Mouse (Mus musculus): ENCODE data around the gene Fli1. TPM values are rescaled to one million over a fixed set of nuclear protein-coding genes. Genes with fewer than 3 reads are reported as not detected.

Fli1 gene
- polyA plus RNA-seq, 1 experiment from 2014 or later: 1.4 TPM

DNA sequence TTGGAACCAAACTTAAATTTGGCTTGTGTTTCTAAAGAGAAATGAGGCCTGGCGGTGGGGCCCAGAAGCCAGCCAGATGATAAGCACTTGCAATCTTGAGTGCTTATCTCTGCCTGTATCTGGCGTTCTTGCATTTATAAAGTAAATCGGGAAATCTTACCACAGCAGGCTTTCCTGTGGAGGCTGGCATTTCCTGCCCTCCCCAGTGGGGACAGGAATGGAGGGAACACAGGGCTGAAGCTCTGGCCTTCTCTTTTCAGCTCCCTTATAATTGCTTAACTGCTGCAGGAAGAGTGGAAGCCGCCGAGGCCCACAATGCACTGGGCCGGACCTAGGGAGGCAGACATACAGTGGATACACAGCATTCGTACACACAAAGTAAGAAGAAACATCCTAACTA lies 13.7 kb upstream of the Fli1 start:
- in situ Hi-C loops (cut with MboI; ENCODE audit: low pct_unique_long_range_greater_than_20kb): loop anchor here (25.0 kb wide), 1 partner anchor 594 kb away; no protein-coding TSS in a partner anchor
- ChIA-PET CTCF (no interaction called here), POLR2A (no interaction called here)
- ATAC-seq: no peak
- TF ChIP-seq CTCF (IDR thresholded peaks at IDR 0.05): no peak
- H3K27me3 ChIP-seq: peaks cover 10% of the 10 kb centered on the region
- DNase-seq (ENCODE audit: low read depth, low spot score): no peak

DNA sequence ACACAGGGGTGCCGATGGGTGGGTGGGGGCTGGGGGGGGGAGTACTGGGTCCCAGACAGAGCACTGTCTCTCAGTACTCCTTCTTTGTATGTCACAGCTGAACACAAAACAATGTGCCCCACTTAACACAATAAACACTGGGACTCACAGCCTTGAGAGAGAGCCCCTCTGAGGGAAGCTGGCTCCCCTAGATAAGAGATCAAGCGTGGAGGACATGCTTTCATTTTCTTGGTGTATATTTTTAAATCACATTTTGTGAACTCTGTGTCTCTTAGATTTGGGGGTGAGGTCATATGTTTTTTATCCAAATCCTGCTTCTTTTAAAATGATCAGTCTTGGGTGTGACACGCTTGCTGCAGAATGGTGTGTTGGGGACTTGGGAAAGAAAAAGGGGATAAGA lies 12.6 kb upstream of the Fli1 start:
- H3K27me3 ChIP-seq: peaks cover 10% of the 10 kb centered on the region
- in situ Hi-C loops (cut with MboI; ENCODE audit: low pct_unique_long_range_greater_than_20kb): loop anchor here (25.0 kb wide), 1 partner anchor 593 kb away; no protein-coding TSS in a partner anchor
- CTCF ChIA-PET: no interaction called here
- POLR2A ChIA-PET: interaction anchor here (0.6 kb wide), 1 partner anchor 52 kb away, joined by 3 read pairs; no protein-coding TSS in a partner anchor
- no peak for DNase-seq (ENCODE audit: low read depth, low spot score)
- ATAC-seq: no peak
- no peak for TF ChIP-seq CTCF (IDR thresholded peaks at IDR 0.05)

DNA sequence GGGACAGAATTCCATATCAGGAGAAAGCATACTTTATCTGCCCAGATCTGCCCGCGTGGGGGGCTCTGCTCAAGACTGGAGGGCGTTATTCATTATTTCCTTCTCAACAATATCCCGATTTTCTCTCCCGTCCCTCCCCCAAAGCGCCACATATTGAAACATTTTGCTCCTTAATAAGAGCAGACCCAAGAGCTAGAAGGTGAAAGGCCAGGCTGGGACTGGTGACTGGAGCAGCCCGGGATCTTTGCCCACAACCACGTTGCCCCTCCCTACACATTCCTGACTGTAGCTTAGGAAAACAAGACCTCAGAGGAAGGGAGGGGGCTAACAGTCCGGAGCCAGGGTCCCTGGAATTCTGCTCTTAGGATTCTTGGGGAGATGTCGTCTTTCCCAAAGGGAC lies 7.9 kb upstream of the Fli1 start:
- ATAC-seq (no peak), DNase-seq (ENCODE audit: low read depth, low spot score) (no peak)
- peaks cover 14% of the 10 kb centered on the region for H3K27me3 ChIP-seq
- in situ Hi-C loops (cut with MboI; ENCODE audit: low pct_unique_long_range_greater_than_20kb): loop anchor here (25.0 kb wide), 1 partner anchor 588 kb away; no protein-coding TSS in a partner anchor
- TF ChIP-seq CTCF (IDR thresholded peaks at IDR 0.05): no peak
- POLR2A ChIA-PET: no interaction called here
- CTCF ChIA-PET: interaction anchor here (0.9 kb wide), 1 partner anchor 17 kb away, joined by 3 read pairs; no protein-coding TSS in a partner anchor

DNA sequence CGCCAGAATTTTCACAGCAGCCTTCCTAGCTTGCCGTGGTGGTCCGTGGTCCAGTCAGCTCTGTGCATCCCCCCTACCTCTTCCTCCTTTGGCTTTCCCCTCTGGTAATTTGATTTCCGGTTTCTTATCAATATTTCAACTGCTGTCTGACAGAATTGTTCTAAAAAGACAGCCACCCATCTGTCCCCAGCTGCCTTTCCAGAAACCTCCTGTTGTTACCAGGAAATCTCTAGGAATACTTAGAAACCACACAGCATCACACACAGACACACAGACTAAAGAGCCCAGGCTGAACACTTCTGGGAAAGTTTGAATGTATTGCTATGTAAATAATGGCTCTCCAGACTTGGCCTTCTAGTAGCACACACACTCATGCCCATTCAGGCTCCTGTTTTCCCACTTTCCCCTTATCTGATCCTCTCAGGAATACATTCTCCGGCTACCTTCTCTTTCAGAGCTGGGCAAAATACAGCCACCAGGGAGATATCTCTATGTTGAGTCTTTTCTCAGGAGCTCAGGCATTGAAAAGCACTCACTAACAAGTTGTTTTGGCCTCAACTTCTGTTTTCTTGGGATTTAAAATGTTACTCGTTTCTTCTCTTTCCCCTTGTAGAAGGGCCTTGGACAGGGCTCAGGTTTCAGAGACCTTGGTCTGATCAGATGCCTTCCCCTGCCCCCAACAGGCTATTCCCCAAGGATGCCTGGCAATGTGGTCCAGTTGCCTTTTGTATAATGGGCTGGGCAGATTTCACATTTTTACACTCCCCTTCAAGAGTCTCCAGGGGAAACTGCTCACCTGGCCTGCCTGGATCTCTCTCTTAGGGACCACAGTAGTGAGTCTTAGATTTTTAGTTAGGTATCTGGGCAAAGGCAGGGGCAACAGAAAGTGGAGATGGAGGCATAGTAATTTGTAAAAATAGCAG lies 7.1 kb upstream of the Fli1 start:
- ChIA-PET POLR2A (no interaction called here), CTCF (interaction anchor here (0.9 kb wide), 1 partner anchor 16 kb away, joined by 3 read pairs; no protein-coding TSS in a partner anchor)
- ATAC-seq (no peak), DNase-seq (ENCODE audit: low read depth, low spot score) (no peak)
- peaks cover 14% of the 10 kb centered on the region for H3K27me3 ChIP-seq
- no peak for TF ChIP-seq CTCF (IDR thresholded peaks at IDR 0.05)
- in situ Hi-C loops (cut with MboI; ENCODE audit: low pct_unique_long_range_greater_than_20kb): loop anchor here (25.0 kb wide), 1 partner anchor 587 kb away; no protein-coding TSS in a partner anchor

DNA sequence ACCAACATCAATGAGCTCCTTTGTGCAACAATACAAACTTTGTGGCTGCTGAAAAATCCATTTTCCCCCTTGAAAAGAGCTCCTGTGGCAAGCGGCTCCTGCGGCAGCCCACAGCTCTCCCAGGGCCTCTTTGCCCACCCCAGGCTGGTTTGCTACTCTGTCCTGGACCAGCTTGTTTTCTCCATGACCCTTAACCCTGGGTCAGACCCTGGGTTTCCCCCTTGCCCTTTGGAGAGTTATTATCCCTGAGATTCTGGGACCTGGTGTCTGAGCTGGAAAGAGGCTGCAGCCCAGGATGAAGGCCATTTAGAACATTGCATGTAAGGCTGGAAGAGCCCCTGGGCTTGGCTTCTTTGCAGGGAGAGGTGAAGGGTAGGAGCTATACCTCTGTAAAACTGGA lies 4.1 kb upstream of the Fli1 start:
- no peak for TF ChIP-seq CTCF (IDR thresholded peaks at IDR 0.05)
- H3K27me3 ChIP-seq: peaks cover 9% of the 10 kb centered on the region
- ChIA-PET CTCF (no interaction called here), POLR2A (interaction anchor here (0.7 kb wide), 1 partner anchor 15 kb away, joined by 3 read pairs; no protein-coding TSS in a partner anchor)
- in situ Hi-C loops (cut with MboI; ENCODE audit: low pct_unique_long_range_greater_than_20kb): no loop called here
- DNase-seq (ENCODE audit: low read depth, low spot score) (no peak), ATAC-seq (no peak)

DNA sequence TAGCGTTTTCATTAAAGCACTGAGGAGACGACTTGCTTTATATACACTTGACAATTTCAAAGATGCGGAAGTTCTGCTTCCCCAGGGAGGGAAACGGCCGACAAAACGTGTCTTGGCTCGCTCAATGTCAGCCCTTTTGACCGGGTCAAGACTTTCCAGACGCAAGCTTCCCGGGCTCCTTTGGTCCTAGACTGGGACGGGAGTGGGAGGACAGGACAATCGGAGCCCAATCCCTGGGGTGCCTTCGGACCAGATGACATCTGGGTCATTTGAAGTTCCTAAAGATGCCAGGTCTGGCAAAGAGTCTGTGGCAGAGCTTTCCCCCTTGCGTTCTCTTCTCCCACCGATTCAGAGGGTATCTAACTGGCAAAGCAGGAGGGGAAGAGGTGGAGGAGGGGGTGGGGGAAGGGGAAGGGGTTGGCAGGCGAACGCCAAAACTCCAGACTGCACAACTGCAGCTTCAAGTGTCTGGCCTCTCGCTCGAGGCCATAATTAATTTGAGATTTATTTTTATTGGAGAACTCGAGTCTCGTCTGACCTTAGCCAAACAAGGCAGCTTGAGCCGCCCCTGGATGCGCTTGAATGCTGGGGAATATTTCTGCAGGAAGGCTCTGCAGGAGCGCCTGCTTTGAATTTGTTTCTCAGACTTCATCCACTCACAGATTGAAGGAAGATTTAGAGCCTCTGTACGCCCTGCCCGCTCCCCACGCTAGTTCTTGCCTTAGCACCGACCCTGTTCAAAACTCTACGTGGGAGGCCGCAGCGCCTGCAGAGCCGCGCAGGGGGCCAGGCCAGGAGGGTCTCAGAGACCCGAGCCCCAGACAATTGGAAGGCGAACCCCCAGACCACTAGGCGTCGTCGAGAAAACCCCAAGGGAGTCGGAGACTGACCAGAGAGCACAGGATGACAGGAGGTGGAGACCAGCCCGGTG lies 2.3 kb upstream of the Fli1 start:
- in situ Hi-C loops (cut with MboI; ENCODE audit: low pct_unique_long_range_greater_than_20kb): no loop called here
- ATAC-seq (no peak), DNase-seq (ENCODE audit: low read depth, low spot score) (no peak)
- ChIA-PET POLR2A (interaction anchor here (0.6 kb wide), 1 partner anchor 514 kb away, joined by 7 read pairs; no protein-coding TSS in a partner anchor), CTCF (no interaction called here)
- TF ChIP-seq CTCF (IDR thresholded peaks at IDR 0.05): no peak
- H3K27me3 ChIP-seq: peaks cover 9% of the 10 kb centered on the region

DNA sequence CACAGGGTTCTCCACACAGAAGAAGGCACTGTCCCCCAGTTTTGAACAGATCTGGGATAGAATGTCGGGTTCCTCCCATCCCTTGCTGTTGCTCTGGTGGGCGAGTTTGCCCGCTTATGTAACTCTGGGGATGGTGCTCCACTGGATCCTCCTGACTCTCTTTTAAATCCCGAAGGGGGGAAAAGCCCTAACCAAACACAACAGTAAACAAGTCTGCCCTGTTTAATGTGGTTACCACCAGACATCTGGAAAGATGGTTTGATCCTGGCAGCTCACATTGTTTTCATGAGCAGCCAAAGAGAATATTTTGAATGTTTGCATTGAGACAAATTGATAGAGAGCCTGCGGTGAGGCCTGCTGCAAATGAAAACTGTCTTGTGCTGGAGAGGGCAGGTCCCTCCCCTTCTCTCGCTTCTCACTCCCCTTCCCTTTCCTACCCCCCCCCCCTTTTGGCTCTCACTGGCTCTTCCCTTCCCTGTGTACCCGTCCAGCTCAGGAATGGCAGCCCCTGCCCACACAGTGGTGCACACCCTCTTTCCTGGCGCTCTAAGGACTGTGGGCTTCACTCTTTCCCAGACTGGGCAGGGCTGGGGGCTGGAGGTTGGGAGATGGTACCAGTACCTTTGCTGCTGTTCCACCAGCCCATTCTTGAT lies 1.4 kb upstream of the Fli1 start:
- TF ChIP-seq CTCF (IDR thresholded peaks at IDR 0.05): no peak
- ChIA-PET POLR2A (interaction anchor here (0.6 kb wide), 1 partner anchor 515 kb away, joined by 7 read pairs; no protein-coding TSS in a partner anchor), CTCF (no interaction called here)
- peaks cover 5% of the 10 kb centered on the region for H3K27me3 ChIP-seq
- DNase-seq (ENCODE audit: low read depth, low spot score): no peak
- no peak for ATAC-seq
- in situ Hi-C loops (cut with MboI; ENCODE audit: low pct_unique_long_range_greater_than_20kb): no loop called here

DNA sequence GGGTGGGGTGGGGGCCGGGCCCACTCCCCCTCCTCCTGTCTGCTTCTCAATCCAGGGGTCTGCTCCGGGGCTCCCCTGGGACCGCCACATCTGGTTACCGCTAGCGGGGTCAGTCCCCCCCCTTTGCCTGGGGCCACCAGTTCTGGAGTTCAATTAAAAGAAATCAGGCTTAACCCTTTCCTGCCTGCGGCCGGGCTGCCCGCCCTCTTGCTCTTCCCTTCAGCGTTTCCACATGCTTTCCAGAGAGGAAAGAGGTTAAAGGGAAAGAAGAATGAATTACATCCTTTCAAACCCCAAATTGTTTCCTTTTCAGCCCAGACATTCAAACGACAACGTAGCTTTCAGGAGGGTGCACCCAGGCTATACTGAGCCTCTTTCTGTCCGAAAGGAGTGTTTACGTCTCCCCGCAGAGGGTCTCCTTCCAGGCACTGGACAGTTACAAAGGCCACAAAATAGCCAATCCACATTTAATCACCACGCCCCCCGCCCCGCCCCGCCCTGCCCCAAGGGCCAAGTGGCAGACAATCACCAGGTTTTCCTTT lies 450 bp upstream of the Fli1 start:
- H3K27me3 ChIP-seq: peaks cover 5% of the 10 kb centered on the region
- TF ChIP-seq CTCF (IDR thresholded peaks at IDR 0.05): no peak
- ChIA-PET POLR2A (no interaction called here), CTCF (no interaction called here)
- ATAC-seq (no peak), DNase-seq (ENCODE audit: low read depth, low spot score) (no peak)
- in situ Hi-C loops (cut with MboI; ENCODE audit: low pct_unique_long_range_greater_than_20kb): no loop called here

DNA sequence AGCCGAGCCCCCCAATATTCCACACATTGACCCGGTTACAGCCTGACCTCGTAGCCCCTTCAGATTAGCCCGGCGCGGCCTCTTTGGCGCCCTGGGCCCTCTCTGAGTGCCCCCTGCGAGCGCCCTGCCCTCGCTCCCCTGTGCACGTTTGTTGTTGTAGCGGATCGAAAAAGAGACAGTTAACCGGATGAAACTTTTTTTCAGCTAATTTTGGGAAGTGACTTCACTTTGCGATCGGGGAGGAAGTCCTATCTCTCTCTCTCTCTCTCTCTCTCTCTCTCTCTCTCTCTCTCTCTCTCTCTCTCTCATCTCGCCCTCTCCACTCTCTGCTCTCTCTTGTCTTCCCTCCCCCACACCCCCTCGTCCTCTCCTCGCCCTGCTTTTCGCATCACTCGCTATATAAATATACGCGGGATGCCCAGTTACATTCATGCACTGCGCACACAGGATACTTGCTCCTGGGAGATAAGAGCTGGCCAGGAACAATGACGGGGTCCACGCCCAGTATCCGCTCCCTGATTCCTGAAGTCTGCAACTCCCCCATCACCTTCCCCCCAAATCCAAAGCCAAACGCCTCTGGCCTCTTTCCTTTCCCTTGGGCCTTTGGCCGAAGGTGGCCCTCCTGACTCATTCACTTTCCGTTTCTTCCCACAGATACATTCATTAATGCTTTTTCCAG lies 1.3 kb downstream of the Fli1 start:
- ATAC-seq (no peak), DNase-seq (ENCODE audit: low read depth, low spot score) (no peak)
- CTCF ChIA-PET: interaction anchor here (0.6 to 0.7 kb wide), 2 partner anchors 26 to 982 kb away, joined by 3 read pairs; no protein-coding TSS in a partner anchor
- no peak for TF ChIP-seq CTCF (IDR thresholded peaks at IDR 0.05)
- in situ Hi-C loops (cut with MboI; ENCODE audit: low pct_unique_long_range_greater_than_20kb): no loop called here
- POLR2A ChIA-PET: interaction anchor here (0.9 kb wide), 1 partner anchor 498 kb away, joined by 3 read pairs; no protein-coding TSS in a partner anchor
- peaks cover 4% of the 10 kb centered on the region for H3K27me3 ChIP-seq

All from Patski (cell line).